Mouse (Mus musculus) neural tube, embryonic 12.5 days (tissue): ENCODE measurements around the gene Jmjd7. TPM values are rescaled to one million over a fixed set of nuclear protein-coding genes. Genes with fewer than 3 reads are reported as not detected.

Experiments
- ATAC-seq: fragments of 200-750 bp; cut with Nextera tagmentation; 2 replicates; pipeline ENCODE4 v1.8.0; 2017; ENCODE audit warnings: low read depth, mild to moderate bottlenecking, moderate TSS enrichment, moderate library complexity; ENCODE audit not compliant: low FRiP score
- H3K27ac ChIP-seq: fragments of 300-500 bp; sonication (generic); 2 replicates; pipeline ENCODE4 v1.5.1; 2016
- H3K27me3 ChIP-seq: fragments of 300-500 bp; sonication (generic); replicated peaks from 2 replicates; pipeline ENCODE4 v1.6.1; 2016; ENCODE audit warnings: mild to moderate bottlenecking
- H3K36me3 ChIP-seq: fragments of 300-500 bp; sonication (generic); 2 replicates; pipeline ENCODE4 v1.6.1; 2016; ENCODE audit warnings: mild to moderate bottlenecking
- H3K4me1 ChIP-seq: fragments of 300-500 bp; sonication (generic); 2 replicates; pipeline ENCODE4 v1.6.1; 2016
- H3K4me2 ChIP-seq: fragments of 300-500 bp; sonication (generic); replicated peaks from 2 replicates; pipeline ENCODE4 v1.6.1; 2016; ENCODE audit warnings: mild to moderate bottlenecking
- H3K4me3 ChIP-seq: fragments of 300-500 bp; sonication (generic); 2 replicates; pipeline ENCODE4 v1.5.1; 2016
- H3K9ac ChIP-seq: fragments of 300-500 bp; sonication (generic); 2 replicates; pipeline ENCODE4 v1.6.1; 2016; ENCODE audit warnings: mild to moderate bottlenecking
- H3K9me3 ChIP-seq: fragments of 300-500 bp; sonication (generic); 2 replicates; pipeline ENCODE4 v1.6.1; 2016; ENCODE audit warnings: mild to moderate bottlenecking
- WGBS: fragments of 180-500 bp; shearing (Covaris S2); methylation state at CpG from one replicate; pipeline ENCODE4 v1.1.7; 2016; 5-methylcytosine and 5-hydroxymethylcytosine counted together
- polyA plus RNA-seq: library from polyadenylated mRNA; unstranded; fragments of >200 nt; fragmentation: Nextera tagmentation; extraction: Ambion mirVana; gene quantifications from 2 replicates; pipeline ENCODE4 v1.2.1, GENCODE M21; 2016

Jmjd7 gene
- polyA plus RNA-seq, 1 experiment from 2014 or later = 24.6 TPM

- no peak overlapping the region for H3K4me3 ChIP-seq
- no peak overlapping the region for H3K4me2 ChIP-seq
- H3K9me3 ChIP-seq = no peaks in the 10 kb centered on the region
- no peak overlapping the region for H3K9ac ChIP-seq
- H3K27ac ChIP-seq = no peak overlapping the region
- H3K27me3 ChIP-seq = no peaks in the 10 kb centered on the region
- H3K36me3 ChIP-seq = peaks cover 11% of the 10 kb centered on the region
- 0 out of 2 replicates have a peak, but pooled peaks cover 9% of the 10 kb centered on the region for H3K4me1 ChIP-seq
- WGBS = 77% methylated on average over 14 of the region's 14 CpGs
- ATAC-seq = no peak
Observed at GRCm38 (mm10) chr2:120046486-120047310, 19.4 kb downstream of the Jmjd7 start.

GRCm38 (mm10) chr2:120048173-120048572, 20.9 kb downstream of the Jmjd7 start:
- no peak for ATAC-seq
- Histone ChIP-seq H3K9me3 (no peaks in the 10 kb centered on the region), H3K27ac (no peak overlapping the region), H3K4me1 (0 out of 2 replicates have a peak, but pooled peaks cover 9% of the 10 kb centered on the region), H3K4me2 (no peak overlapping the region), H3K27me3 (no peaks in the 10 kb centered on the region), H3K36me3 (no peaks in the 10 kb centered on the region), H3K4me3 (no peak overlapping the region), H3K9ac (no peak overlapping the region)
- 70% methylated on average over 9 of the region's 9 CpGs for WGBS

- no peak for ATAC-seq
- Histone ChIP-seq H3K27me3 (no peaks in the 10 kb centered on the region), H3K9me3 (no peaks in the 10 kb centered on the region), H3K4me3 (no peak overlapping the region), H3K4me2 (no peak overlapping the region), H3K4me1 (0 out of 2 replicates have a peak, but pooled peaks cover 9% of the 10 kb centered on the region), H3K9ac (no peak overlapping the region), H3K27ac (no peak overlapping the region), H3K36me3 (no peaks in the 10 kb centered on the region)
- WGBS = 66% methylated on average over 10 of the region's 10 CpGs
Observed at GRCm38 (mm10) chr2:120049632-120050274, 22.5 kb downstream of the Jmjd7 start.

GRCm38 (mm10) chr2:120051405-120051804, 24.1 kb downstream of the Jmjd7 start:
- no peaks in the 10 kb centered on the region for H3K27me3 ChIP-seq
- 69% methylated on average over 6 of the region's 6 CpGs for WGBS
- ATAC-seq = no peak
- H3K27ac ChIP-seq = no peak overlapping the region
- no peak overlapping the region for H3K4me3 ChIP-seq
- H3K9ac ChIP-seq = no peak overlapping the region
- H3K36me3 ChIP-seq = no peaks in the 10 kb centered on the region
- no peak overlapping the region for H3K4me2 ChIP-seq
- no peaks in the 10 kb centered on the region for H3K9me3 ChIP-seq
- H3K4me1 ChIP-seq = 0 out of 2 replicates have a peak, but pooled peaks cover 6% of the 10 kb centered on the region

- WGBS = 90% methylated on average over 12 of the region's 12 CpGs
- Histone ChIP-seq H3K36me3 (no peaks in the 10 kb centered on the region), H3K4me1 (no peaks in the 10 kb centered on the region), H3K4me3 (no peak overlapping the region), H3K4me2 (no peak overlapping the region), H3K9me3 (no peaks in the 10 kb centered on the region), H3K9ac (no peak overlapping the region), H3K27ac (no peak overlapping the region), H3K27me3 (no peaks in the 10 kb centered on the region)
- ATAC-seq = no peak
Observed at GRCm38 (mm10) chr2:120054771-120055552, 27.7 kb downstream of the Jmjd7 start.

- Histone ChIP-seq H3K9ac (no peak overlapping the region), H3K4me1 (no peaks in the 10 kb centered on the region), H3K4me2 (no peak overlapping the region), H3K27ac (no peak overlapping the region), H3K4me3 (no peak overlapping the region), H3K27me3 (no peaks in the 10 kb centered on the region), H3K9me3 (no peaks in the 10 kb centered on the region), H3K36me3 (no peaks in the 10 kb centered on the region)
- ATAC-seq = no peak
- WGBS = 92% methylated on average over 10 of the region's 10 CpGs
Observed at GRCm38 (mm10) chr2:120055923-120056322, 28.6 kb downstream of the Jmjd7 start.

GRCm38 (mm10) chr2:120058818-120059217, 31.5 kb downstream of the Jmjd7 start:
- no peak for ATAC-seq

GRCm38 (mm10) chr2:120059466-120059865, 32.2 kb downstream of the Jmjd7 start:
- Histone ChIP-seq H3K4me3 (no peak overlapping the region), H3K4me1 (no peaks in the 10 kb centered on the region), H3K9ac (no peak overlapping the region), H3K36me3 (no peaks in the 10 kb centered on the region), H3K4me2 (no peak overlapping the region), H3K27me3 (no peaks in the 10 kb centered on the region), H3K9me3 (no peaks in the 10 kb centered on the region), H3K27ac (no peak overlapping the region)
- WGBS = 86% methylated on average over 3 of the region's 3 CpGs
- no peak for ATAC-seq

More at GRCm38 (mm10) chr2:120058818-120059217, 31.5 kb downstream of the Jmjd7 start:
- Histone ChIP-seq H3K4me2 (no peak overlapping the region), H3K4me1 (no peaks in the 10 kb centered on the region), H3K9ac (no peak overlapping the region), H3K36me3 (no peaks in the 10 kb centered on the region), H3K27ac (no peak overlapping the region), H3K9me3 (no peaks in the 10 kb centered on the region), H3K27me3 (no peaks in the 10 kb centered on the region), H3K4me3 (no peak overlapping the region)
- 86% methylated on average over 4 of the region's 4 CpGs for WGBS

- H3K4me3 ChIP-seq = no peak overlapping the region
- H3K27ac ChIP-seq = no peak overlapping the region
- H3K9ac ChIP-seq = no peak overlapping the region
- no peak overlapping the region for H3K4me2 ChIP-seq
- WGBS = 70% methylated on average over 6 of the region's 6 CpGs
- no peak for ATAC-seq
- H3K9me3 ChIP-seq = no peaks in the 10 kb centered on the region
- no peaks in the 10 kb centered on the region for H3K4me1 ChIP-seq
- H3K36me3 ChIP-seq = no peaks in the 10 kb centered on the region
- no peaks in the 10 kb centered on the region for H3K27me3 ChIP-seq
Observed at GRCm38 (mm10) chr2:120060190-120060589, 32.9 kb downstream of the Jmjd7 start.

- H3K27me3 ChIP-seq = no peaks in the 10 kb centered on the region
- H3K4me1 ChIP-seq = no peaks in the 10 kb centered on the region
- H3K9me3 ChIP-seq = no peaks in the 10 kb centered on the region
- no peak overlapping the region for H3K27ac ChIP-seq
- 74% methylated on average over 9 of the region's 9 CpGs for WGBS
- ATAC-seq = no peak
- H3K4me2 ChIP-seq = no peak overlapping the region
- H3K9ac ChIP-seq = no peak overlapping the region
- H3K36me3 ChIP-seq = no peaks in the 10 kb centered on the region
- no peak overlapping the region for H3K4me3 ChIP-seq
Observed at GRCm38 (mm10) chr2:120060651-120061050, 33.4 kb downstream of the Jmjd7 start.

- no peak overlapping the region for H3K4me2 ChIP-seq
- H3K4me1 ChIP-seq = no peaks in the 10 kb centered on the region
- H3K27me3 ChIP-seq = no peaks in the 10 kb centered on the region
- H3K9ac ChIP-seq = no peak overlapping the region
- 88% methylated on average over 8 of the region's 8 CpGs for WGBS
- H3K9me3 ChIP-seq = no peaks in the 10 kb centered on the region
- no peaks in the 10 kb centered on the region for H3K36me3 ChIP-seq
- H3K27ac ChIP-seq = no peak overlapping the region
- H3K4me3 ChIP-seq = no peak overlapping the region
- ATAC-seq = no peak
Observed at GRCm38 (mm10) chr2:120062248-120062647, 35.0 kb downstream of the Jmjd7 start.

- H3K4me1 ChIP-seq = no peaks in the 10 kb centered on the region
Observed at GRCm38 (mm10) chr2:120064639-120065038, 37.4 kb downstream of the Jmjd7 start.

More at GRCm38 (mm10) chr2:120064639-120065038, 37.4 kb downstream of the Jmjd7 start:
- Histone ChIP-seq H3K27ac (no peak overlapping the region), H3K27me3 (0 out of 2 replicates have a peak, but pooled peaks cover 3% of the 10 kb centered on the region), H3K4me2 (no peak overlapping the region), H3K36me3 (no peaks in the 10 kb centered on the region), H3K9me3 (no peaks in the 10 kb centered on the region), H3K4me3 (no peak overlapping the region), H3K9ac (no peak overlapping the region)
- ATAC-seq = no peak
- 85% methylated on average over 6 of the region's 6 CpGs for WGBS
